Mouse (Mus musculus): ENCODE data around the gene Nuak1.

Gene Nuak1

DNA sequence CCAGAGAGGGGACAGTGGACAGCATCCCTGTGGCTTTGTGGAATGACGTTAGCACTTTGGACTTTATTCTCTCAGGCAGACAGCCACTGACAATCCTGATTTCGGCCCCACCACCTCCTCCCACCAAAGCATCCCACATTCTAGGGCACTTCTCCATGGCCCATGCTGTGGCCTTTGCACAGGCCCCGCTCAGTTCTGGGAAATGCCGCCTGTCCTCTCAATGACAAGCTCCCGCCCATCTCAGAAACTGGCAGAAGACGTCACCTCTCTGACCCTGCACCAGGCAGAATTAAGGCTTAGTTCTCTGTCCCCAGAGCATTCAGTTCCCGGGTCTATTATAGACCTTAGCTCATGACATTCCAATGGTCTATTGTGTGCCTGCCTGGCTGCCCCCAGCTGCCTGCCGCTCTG lies 7.0 kb upstream of the Nuak1 start:
- DNase-seq (ENCODE audit: low read depth) = no peak

DNA sequence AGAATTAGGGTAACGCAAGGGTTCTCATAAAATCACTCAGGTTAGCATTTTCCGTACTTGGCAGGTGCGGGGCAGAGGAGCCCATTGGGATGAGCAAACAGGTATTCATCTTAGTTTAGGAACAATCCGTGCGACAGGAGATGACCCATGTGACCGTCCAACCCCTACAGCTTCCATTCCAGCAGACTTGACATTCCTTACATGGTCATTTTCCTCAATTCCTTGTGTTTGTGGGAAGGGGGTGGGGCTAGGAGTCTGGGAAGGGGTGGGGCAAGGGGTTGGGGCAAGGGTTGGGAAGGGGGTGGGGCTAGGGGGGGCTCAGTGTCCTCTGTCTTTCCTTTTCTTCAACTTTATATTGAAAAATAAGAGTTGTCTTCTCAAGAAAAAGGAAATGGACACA lies 6.3 kb upstream of the Nuak1 start:
- DNase-seq (ENCODE audit: low read depth) = no peak

DNA sequence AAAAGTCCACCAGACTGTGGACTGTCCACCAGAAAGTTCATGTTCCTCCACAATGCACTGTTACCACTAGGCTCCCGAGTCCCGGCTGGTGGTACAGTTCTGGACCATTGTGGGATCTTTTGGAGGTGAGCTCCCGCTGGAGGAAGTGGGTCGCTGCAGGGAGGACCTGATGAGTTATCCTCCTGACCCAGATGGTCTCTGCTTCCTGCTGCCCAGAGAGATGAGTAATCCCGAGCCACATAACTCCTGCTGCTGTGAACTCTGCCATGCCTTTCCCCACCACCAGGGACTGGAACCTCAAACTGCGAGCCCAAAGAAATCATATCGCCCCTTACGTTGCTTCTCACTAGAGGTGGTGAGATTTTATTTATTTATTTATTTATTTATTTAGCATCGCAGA lies 4.0 kb upstream of the Nuak1 start:
- peak; percentile 87 for DNase-seq (ENCODE audit: low read depth)

DNA sequence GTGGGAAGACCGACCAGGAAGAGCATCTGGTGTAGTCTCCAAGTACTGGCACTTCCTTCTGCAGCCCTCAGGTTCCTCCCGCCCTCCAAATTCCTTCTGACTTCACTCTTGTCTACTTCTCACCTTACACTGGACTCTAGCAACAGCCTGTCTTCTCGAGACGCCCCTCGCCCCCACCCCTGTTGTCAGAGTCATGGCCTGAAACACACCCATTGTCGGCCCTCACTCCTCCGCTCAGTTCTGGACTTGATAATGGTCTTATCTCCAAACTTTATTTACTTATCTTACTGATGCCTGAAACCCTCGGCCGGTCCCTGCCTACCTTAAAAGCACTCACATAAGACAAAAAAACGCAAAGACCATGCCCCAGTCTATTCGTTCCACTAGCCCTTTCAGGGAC lies 1.4 kb upstream of the Nuak1 start:
- peak; percentile 41 for DNase-seq (ENCODE audit: low read depth)

DNA sequence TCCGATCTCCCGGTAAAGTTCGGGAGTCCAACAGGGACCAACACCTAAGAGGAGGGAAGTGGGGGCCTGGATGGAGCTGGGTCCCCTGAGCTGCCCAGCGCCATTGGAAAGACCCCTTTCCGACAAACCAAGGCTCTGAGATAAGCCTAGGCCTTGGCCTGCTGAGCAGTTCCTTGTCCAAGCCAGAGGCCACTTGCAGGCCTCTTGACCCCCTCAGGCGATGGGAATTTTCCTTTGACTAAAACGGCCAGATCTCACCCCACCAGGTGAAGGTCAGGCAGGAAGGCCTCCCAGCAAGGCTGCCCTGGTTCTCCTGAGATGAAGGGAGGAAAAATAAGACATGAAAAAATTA lies 1.0 kb upstream of the Nuak1 start:
- DNase-seq (ENCODE audit: low read depth) = peak; percentile 57

DNA sequence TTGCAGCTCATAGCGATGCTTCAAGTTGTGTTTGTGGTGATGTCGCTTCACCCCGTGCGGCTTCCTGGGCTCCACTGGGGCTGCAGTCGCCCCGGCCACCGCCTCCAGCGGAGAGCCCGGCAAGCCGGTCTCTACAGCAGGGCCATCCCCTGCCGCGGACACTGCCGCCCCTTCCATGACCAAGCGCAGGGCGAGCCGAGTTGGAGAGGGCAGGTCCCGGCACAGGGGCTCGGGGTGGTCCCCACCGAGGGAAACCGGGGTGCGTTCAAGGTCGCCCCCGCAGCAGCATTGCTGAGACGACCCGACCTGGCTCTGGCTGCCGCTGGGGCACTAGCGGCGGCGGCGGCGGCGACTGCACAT lies 236 bp downstream of the Nuak1 start:
- DNase-seq (ENCODE audit: low read depth) = no peak

DNA sequence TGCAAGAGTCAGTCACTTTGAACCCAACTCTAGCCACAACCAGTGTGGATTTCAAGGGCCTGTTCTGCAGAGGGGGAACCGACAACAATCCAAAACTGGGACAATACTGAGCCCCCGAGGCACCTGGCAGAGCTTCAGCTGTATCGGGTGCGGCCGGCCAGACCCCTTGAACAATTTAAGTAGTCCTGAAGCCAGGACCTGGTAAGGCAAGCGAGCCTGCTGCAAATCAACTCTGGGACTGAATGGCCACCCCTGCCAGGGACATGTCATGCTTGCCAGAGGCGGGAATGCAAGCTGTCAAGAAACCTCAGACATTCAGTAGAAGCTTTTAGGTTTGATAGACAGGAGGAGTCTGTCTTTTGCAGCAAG lies 1.2 kb downstream of the Nuak1 start:
- DNase-seq (ENCODE audit: low read depth) = no peak

DNA sequence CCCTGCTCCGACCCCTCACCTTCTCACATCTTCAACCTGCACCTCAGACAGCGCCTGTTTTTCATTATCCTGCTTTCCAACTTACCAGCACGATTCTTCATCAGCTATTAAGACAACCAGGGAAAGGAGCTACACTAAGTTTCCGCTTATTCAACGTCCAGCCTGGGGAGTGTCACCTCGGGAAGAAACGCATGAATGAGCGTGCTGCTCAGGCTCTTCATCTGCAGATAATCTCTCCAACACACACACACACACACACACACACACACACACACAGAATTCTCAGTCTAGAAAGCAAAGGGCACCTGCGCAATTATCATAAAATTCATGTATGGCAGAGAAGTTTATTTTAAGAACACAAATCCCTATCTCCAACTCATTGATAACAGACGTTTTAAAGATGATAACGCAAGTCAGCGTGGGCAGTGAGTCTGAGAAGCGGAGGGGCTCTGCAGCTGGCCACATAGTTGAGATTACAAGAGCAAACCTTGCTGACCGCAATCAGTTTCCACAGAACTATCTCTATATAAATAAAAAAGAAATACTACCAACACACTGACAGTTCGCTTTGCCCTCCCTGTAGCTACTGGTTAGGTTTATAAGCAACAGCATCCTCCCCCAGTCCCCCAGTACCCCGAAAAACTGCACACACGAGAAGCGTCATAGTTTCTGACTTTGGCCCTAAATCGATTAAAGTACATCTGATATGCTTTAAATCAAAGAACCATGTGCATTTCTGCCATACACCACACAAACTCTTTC lies 1.8 kb downstream of the Nuak1 start:
- no peak for DNase-seq (ENCODE audit: low read depth)

DNA sequence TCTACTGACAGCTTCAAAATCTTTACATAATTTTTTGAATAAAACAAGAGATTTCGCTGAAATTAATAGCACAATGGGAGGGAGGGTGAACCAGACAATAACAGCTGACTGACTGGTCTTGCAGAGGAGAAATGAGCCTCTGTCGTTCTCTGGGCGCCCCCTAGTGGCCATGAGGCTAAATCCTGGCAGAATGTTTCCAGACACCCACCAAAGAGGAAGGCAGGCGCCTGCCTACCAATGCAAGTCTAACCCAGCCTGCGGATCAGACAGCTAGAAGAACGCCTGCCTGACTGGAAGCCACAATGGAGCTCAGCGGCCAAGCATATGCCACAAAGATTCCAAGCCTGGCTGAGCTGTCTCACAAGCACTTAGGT lies 2.4 kb downstream of the Nuak1 start:
- DNase-seq (ENCODE audit: low read depth) = peak; percentile 92

DNA sequence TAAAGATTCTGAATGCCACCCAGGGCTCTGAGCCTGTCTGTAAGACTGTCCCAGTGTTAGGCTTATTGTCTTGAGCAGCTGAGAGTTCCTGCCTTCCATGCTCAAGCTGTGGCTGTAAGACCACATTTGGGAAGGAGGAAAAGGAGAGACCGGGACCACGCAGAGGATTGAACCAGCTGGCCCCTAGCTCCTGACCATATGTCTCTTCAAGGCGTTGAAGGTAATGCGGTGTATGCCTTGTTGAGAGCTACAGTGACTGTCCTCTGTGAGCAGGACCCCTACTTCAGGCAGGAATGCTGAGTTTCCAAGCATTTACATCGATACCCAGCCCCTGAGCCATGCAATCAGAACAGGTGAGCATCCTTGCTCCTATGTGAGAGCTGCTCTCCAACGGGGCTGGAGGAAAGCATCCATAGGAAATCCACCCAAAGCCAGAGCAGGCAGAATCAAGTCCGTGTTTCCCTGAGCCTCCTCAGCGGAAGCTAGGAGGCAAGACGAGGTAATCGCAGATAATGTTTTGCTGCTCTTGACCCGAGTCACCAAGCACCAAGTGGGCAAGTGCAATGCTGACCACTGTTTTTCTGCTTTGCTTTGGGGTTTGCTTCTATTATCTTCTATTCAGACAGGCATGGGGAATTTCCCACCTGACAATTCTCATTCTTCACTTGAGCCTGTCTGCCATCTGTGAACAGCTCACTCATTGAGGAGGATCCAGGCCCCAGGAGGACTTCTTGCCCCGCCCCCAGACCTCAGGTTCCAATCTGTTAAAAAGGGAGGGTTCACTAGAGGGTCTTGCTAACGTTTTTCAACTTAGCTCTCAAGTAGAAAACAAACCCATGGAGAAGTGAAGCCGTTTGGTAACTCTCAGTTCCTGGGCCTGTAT lies 3.0 kb downstream of the Nuak1 start:
- no peak for DNase-seq (ENCODE audit: low read depth)

DNA sequence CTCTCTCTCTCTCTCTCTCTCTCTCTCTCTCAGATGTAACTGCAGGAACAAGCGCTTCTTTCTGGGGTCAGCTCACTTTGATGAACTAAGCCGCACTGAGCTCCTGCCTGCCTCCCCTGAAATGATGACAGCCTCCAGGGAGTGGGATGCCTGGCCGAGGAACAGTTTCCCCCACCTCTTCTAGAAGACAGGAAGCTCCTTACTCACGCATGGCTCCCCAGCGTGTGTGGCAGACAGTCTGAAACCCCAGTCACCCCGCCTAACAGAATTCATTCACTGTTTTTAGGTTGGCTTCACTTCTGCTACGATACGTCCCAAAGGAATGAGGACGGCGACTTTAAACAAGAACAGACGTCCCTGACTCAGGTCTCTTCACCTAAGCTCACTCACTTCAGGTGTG lies 4.5 kb downstream of the Nuak1 start:
- no peak for DNase-seq (ENCODE audit: low read depth)

DNA sequence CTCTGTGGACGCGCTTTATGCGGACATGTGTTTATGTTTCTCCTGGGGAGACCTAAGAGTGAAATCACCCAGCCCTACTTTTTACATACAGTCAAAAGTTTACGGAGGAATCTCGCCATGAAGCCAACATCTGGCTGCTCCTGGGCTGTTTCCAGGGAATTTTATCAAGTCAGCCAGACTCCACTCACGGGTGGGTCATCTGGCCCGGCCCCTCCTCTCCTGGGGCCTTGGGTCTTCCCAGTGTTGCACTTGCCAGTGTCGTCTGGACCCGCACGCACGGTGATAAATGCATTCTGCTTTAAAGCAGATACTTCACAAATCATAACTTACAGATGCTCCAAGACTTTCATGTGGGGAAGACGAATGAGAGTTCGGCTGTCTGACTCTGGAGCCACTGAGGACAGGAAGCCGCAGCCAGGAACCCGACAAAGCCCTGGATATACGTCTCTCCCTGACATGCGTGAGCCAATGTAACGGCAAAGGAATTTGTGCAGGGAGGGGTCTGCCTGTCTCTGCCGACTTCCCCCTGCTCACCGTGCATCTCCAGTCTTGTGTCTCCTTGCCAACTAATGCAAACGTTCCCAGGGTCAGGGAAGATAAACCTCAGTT lies 7.1 kb downstream of the Nuak1 start:
- DNase-seq (ENCODE audit: low read depth) = no peak

DNA sequence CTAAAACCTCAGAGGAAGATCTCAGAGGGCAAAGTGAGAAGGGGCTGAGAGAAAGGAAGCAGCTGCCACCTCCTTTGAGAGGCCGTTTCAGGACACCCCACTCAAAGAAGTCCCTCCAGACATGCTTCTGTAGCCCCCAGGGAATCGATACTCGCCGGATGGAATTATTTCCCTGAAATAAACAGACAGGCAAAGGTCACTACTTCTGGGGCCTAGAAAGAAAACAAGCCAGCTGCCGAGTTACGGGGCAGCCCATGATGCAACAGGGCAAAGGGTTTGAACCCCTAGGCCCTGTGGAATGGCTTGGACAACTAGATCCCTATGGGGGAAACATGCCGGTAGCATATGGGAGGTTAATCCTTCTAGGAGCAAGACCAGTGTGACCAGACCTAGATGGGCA lies 16.0 kb downstream of the Nuak1 start:
- DNase-seq (ENCODE audit: low read depth) = no peak

DNA sequence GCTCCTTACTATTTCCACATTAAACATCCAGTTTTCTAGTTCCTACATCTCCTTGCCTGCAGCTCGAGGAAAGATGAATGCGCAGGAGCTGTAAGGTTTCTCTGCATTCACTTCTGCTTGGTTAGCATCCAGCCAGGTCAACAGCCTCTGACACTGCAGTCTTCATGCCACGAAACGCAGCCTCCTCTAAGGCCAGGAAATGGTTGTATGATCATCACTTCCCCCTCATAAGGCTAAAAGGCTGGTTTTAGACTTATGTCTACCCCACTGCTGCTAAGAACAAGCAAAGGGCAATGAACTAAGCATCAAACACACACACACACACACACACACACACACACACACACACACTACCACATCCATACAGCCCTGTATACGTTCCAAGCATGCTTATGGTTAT lies 16.5 kb downstream of the Nuak1 start:
- DNase-seq (ENCODE audit: low read depth) = peak; percentile 36

DNA sequence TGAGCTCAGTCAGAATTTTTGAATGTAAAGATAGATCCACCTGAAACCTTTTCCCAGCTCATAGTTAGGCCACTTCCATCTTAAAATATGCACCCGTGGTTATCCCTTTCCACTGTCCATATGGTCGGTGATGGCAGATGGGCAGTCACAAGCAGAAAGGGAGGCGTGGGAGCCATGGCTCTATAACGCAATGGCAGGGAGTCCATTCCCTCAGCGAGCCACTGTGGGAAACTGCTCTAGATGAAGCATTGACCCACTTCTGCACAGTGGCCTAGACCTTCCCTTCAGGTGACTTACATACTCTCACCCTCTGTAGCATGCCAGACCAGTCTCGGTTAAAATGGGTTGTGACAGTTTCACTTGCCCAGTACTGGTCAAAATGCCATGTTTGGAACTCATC lies 19.8 kb downstream of the Nuak1 start:
- no peak for DNase-seq (ENCODE audit: low read depth)

DNA sequence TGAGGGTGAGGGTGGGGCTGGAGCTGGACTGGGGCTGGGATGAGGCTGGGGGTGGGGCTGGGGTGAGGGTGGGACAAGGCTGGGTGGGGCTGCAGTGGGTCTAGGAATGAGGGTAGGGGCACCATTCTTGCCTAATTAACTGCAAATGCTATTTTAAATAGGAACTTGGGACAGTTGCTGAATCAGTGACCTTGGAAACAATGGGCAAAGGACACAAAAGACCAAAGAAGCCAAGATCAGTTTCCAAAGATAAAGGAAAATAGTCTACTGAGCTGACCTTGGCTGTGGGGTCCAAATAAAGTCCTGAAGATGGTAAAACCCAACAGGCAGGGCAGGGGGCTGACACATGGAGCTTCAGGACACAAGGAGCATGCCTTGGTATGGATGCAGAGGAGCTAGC lies 22.0 kb downstream of the Nuak1 start:
- no peak for DNase-seq (ENCODE audit: low read depth)

DNA sequence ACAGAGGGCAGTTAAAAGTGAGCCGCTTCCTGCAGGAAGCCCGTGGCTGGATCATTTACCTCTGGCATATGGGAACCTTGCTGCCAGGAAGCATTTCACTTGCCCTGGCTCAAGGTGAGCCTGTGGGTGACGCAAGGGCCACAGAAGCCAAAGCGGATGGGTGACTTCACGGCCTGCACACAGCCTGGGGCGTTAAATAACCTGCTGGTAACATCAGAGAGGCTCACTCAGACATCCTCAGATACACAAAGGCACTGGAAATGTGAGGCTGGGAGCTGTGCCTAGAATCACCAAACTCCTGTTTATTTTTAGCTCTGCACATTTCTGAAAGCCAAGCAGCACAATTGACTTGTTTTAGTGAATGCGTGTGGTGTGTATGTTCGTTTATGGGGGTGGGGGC lies 23.6 kb downstream of the Nuak1 start:
- DNase-seq (ENCODE audit: low read depth) = peak; percentile 18

DNA sequence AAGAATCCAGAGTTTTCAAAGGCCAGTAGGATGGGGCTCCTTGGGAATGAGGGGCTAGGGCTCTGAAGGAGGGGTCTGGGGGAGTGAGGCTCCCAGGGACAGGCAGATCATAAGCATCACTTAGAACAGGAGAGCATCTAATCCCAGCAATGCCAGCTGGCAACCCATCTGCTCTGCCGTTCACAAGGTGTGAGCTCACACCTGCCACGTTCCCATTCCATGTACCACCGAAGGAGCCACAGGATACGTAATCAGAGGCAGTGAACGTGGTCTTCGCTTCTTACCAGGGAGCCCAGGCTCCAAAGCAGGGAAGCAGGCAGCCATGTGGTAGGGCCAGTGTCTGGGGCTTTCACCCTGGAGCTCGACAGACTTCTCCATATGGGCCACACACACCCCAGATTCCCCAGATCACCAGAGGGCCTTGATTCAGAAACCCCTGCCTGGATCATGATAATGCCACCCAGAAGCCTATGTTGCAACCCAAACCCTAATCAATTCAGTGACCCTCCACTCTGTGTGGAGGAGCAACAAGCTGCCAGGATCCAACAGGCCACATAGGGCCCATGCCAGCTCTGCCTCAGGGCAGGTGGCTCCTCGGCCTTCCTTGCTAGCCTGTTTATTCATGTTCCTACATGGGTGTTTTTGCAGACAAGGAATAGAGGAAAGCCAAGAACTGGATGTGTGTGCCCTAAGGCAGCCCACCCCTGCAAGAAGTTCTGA lies 25.3 kb downstream of the Nuak1 start:
- no peak for DNase-seq (ENCODE audit: low read depth)

DNA sequence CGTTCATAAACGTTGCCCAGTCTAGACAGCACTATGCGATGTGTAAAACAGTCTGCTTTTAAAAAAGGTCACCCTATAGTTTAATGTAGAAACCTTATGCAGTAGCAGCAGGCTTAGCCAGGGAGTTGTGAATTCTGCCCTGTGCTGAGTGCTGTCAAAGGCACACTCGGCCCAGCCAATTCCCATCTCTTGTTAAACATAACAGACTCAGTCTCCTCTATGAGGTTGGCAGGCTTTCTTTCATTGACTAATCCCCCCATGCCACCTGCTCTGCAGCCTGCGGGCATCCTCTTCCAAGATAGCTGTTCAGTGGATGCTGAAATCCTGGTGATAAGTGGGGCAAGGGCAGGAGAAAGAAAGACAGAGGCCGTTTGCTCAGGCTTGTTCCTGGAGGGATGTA lies 27.1 kb downstream of the Nuak1 start:
- DNase-seq (ENCODE audit: low read depth) = no peak

DNA sequence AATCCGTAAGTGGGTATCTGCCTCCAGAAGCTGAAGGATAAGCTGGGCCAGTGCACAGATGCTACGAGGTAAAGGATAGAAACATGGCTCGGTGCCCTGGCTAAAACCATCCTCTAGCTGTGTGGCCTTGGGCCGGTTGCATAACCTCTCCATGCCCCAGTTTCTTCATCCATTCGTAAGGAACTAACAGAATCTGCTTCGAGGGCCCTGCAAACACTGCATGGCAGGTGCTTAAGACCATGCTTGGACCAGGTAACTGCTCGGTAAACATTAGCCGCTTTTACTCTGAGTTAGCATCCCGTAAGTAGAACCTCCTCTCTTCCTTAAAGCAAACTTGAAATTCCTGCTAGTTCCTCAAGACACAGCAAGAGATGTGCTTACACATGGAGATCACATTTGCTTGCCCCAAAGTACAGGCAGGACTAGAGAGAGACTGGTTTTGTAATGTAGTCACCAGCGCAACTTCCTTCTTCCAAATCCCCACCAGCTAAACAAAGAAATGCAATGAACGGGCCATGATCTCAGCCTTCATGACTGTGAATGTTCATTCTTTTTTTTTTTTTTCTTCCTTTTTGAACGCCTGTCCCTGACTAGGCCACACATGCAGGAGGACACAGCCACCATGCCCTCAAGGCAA lies 28.0 kb downstream of the Nuak1 start:
- DNase-seq (ENCODE audit: low read depth) = peak; percentile 42

DNA sequence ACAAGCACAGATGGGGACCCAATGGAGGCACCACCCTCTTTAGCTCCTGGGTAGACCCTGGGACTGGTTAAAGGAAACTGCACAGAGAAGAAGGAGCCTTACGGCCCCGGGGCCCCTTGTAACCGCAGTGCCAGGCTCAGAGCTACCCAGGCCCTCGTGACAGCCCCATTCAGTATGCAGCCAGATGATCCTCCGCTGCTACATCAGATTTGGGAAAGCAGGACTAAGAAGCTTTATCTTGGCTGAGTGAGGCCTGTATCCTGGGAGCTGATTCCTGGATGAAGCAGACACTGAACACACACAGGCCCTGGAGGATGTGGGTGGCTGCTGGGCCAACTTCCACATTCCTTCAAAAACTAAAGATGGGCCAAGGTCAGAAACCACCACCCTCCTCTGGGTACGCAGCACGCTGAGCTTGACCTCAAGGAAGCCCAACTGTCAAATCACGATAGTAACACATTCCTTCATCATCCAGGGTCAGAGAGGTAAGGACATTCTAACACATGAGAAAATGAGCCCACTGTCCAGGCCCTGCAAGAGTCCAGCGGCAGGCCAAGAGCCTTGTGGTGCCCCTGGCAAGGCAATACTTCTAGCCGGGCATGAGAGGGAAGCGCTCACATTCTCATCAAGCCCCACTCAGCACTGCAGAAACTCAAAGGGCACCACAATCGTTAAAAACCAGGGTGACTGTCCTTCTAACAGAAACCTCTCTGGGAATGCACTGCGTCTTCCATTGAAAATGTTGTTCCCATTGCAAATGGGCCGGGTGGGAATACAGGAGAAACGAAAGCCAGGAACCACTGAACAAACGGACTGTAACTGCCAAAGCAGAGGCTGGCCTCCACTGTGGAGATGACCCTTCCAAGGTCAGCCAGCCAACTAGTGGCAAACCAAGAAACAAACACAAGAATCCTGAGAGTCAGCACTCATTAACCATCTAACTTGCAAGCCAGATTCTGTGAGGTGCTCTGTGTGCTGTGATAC lies 29.0 kb downstream of the Nuak1 start:
- no peak for DNase-seq (ENCODE audit: low read depth)
